Mouse (Mus musculus): ENCODE results near the gene Smyd3.

- TF ChIP-seq POLR2A (IDR thresholded peaks at IDR 0.05; ENCODE audit: control insufficient read depth, low read depth, low read length), result no peak
- TF ChIP-seq CTCF (IDR thresholded peaks at IDR 0.05; ENCODE audit: control insufficient read depth, insufficient read depth, insufficient replicate concordance, low read depth, low read length), result no peak
These were observed 434.7 kb downstream of the Smyd3 start for GRCm38 (mm10) chr1:179083098-179083497.

Data from testis, adult 2 months (tissue).